Mouse (Mus musculus): Measurements from ENCODE around the gene Mcrip2. TPM values are rescaled to one million over a fixed set of nuclear protein-coding genes. Genes with fewer than 3 reads are reported as not detected.

Gene Mcrip2
- total and polyA plus RNA-seq, 3 experiments = 1.4 to 16.1 (median 1.7) TPM

GRCm38 (mm10) chr17:25911816-25912215, 43.3 kb upstream of the Mcrip2 start:
- no peak overlapping the region for H3K4me3 ChIP-seq (replicated peaks in 1 of 3; ENCODE audit: low read depth in 2 of 3, low read length in 2 of 3, poor library complexity in 1 of 3)
- in situ Hi-C loops (cut with MboI; ENCODE audit: low pct_ligation_motif_present, low pct_unique_long_range_greater_than_20kb, low sequenced_read_pairs) = no loop called here
- H3K4me2 ChIP-seq (ENCODE audit: insufficient read depth, low read depth, poor library complexity, severe bottlenecking) = no peak overlapping the region

DNA sequence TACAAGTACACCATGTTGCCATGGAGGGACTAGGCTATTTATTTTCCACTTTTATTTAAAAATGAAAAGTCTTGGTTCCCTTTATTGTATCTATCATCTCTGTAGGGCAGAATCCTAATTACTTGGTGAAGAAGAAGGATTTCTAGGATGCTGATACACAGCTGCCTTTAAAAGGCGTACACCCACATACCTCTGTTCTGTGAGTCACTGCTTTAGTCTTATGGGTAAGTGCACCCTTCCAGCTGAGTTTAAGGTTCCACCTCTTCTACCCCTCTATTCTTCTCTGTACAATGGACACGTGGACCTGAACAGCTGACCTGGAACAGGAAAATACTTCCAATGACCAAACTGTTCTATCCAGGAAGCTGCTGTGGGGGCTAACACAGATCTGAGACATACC, 39.1 kb upstream of the Mcrip2 start:
- Histone ChIP-seq H3K9ac (ENCODE audit: insufficient read depth, low read depth) (no peak overlapping the region), H3K4me1 (ENCODE audit: control insufficient read depth in 1 of 2, insufficient read depth in 2 of 2) (peaks cover 9 to 19% of the 10 kb centered on the region in 2 experiments; a peak in 3 of 4 replicates), H3K27me3 (replicated peaks) (no peaks in the 10 kb centered on the region), H3K36me3 (replicated peaks in 1 of 2; ENCODE audit: control insufficient read depth in 1 of 2, insufficient read depth in 1 of 2, low read length in 1 of 2) (peaks cover 13 to 45% of the 10 kb centered on the region in 2 experiments), H3K27ac (ENCODE audit: insufficient read depth, low read depth) (no peak overlapping the region), H3K4me3 (replicated peaks in 1 of 3; ENCODE audit: low read depth in 2 of 3, low read length in 2 of 3, poor library complexity in 1 of 3) (no peak overlapping the region), H3K79me2 (replicated peaks; ENCODE audit: control insufficient read depth, extremely low read depth, insufficient read depth, poor library complexity, severe bottlenecking) (peaks cover 14% of the 10 kb centered on the region; the same call in 1 of the 2 replicates), H3K4me2 (ENCODE audit: insufficient read depth, low read depth, poor library complexity, severe bottlenecking) (no peak overlapping the region), H3K9me3 (replicated peaks; ENCODE audit: low read length) (no peaks in the 10 kb centered on the region)
- in situ Hi-C loops (cut with MboI; ENCODE audit: low pct_ligation_motif_present, low pct_unique_long_range_greater_than_20kb, low sequenced_read_pairs) (no loop called here), dilution Hi-C loops (cut with MboI; ENCODE audit: extremely low pct_ligation_motif_present, extremely low pct_unique_long_range_greater_than_20kb, low sequenced_read_pairs) (no loop called here)
- TF ChIP-seq MYC (IDR thresholded peaks at IDR 0.05; ENCODE audit: low read depth, low read length) (no peak), SMC3 (IDR thresholded peaks at IDR 0.05; ENCODE audit: low read depth, low read length) (no peak), TBP (conservative IDR thresholded peaks at IDR 0.05; ENCODE audit: low read depth, low read length) (no peak)
- DNase-seq (ENCODE audit: extremely low read depth) = no peak

More at GRCm38 (mm10) chr17:25911816-25912215, 43.3 kb upstream of the Mcrip2 start:
- TF ChIP-seq NRF1 (IDR thresholded peaks at IDR 0.05; ENCODE audit: low read depth, low read length) (no peak), IRF4 (IDR thresholded peaks at IDR 0.05; ENCODE audit: low read depth, low read length) (no peak), MYC (IDR thresholded peaks at IDR 0.05; ENCODE audit: low read depth, low read length) (no peak), ETS1 (conservative IDR thresholded peaks at IDR 0.05; ENCODE audit: low read depth, low read length) (no peak), MEF2A (IDR thresholded peaks at IDR 0.05; ENCODE audit: borderline replicate concordance, low read depth, low read length) (no peak), ELF1 (IDR thresholded peaks at IDR 0.05; ENCODE audit: low read depth, low read length) (no peak), CTCF (conservative IDR thresholded peaks at IDR 0.05 in 1 of 2, IDR thresholded peaks at IDR 0.05 in 1 of 2; ENCODE audit: low read depth in 2 of 2, low read length in 2 of 2) (no peak), CHD2 (IDR thresholded peaks at IDR 0.05; ENCODE audit: low read length) (no peak), KAT2A (IDR thresholded peaks at IDR 0.05; ENCODE audit: insufficient replicate concordance, low read length) (no peak), UBTF (IDR thresholded peaks at IDR 0.05; ENCODE audit: low read depth, low read length) (no peak), GABPA (IDR thresholded peaks at IDR 0.05; ENCODE audit: insufficient replicate concordance, low read depth, low read length) (no peak), CHD1 (IDR thresholded peaks at IDR 0.05; ENCODE audit: low read depth, low read length) (no peak), MXI1 (IDR thresholded peaks at IDR 0.05; ENCODE audit: low read depth, low read length) (no peak)
- no peak overlapping the region for H3K9ac ChIP-seq (ENCODE audit: insufficient read depth, low read depth)
- H3K36me3 ChIP-seq (replicated peaks in 1 of 2; ENCODE audit: control insufficient read depth in 1 of 2, insufficient read depth in 1 of 2, low read length in 1 of 2) = peaks cover 14 to 61% of the 10 kb centered on the region in 2 experiments
- H3K79me2 ChIP-seq (replicated peaks; ENCODE audit: control insufficient read depth, extremely low read depth, insufficient read depth, poor library complexity, severe bottlenecking) = peaks cover 11% of the 10 kb centered on the region
- DNase-seq (ENCODE audit: extremely low read depth) = no peak
- dilution Hi-C loops (cut with MboI; ENCODE audit: extremely low pct_ligation_motif_present, extremely low pct_unique_long_range_greater_than_20kb, low sequenced_read_pairs) = no loop called here
- peaks cover 7 to 35% of the 10 kb centered on the region in 2 experiments; a peak in 3 of 4 replicates for H3K4me1 ChIP-seq (ENCODE audit: control insufficient read depth in 1 of 2, insufficient read depth in 2 of 2)
- H3K27me3 ChIP-seq (replicated peaks) = no peaks in the 10 kb centered on the region
- H3K27ac ChIP-seq (ENCODE audit: insufficient read depth, low read depth) = no peak overlapping the region
- no peaks in the 10 kb centered on the region for H3K9me3 ChIP-seq (replicated peaks; ENCODE audit: low read length)
